In the genomic region with DNA sequence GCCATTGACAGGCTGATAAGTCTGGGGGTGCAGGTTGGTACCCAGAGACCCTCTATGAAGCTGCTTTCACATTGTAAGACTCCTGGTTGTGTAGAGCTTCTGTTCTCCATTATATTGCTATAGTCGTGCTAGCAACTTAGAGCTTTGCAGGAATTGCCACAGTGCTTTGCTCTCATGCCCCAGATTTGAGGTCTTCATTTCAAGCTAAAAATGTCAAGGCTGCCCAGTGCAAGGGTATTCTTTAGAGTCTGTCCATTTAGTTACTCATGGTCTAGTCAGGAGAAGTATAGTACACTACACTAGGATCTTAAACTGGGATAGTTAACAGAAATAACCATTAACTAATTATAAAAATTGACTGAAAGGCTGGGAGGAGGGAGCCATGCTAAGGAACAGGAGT, we compare ENCODE assay signal across 13 mouse cellular contexts.
"Had no signal": no experiment of that assay in that cellular context is flagged by ENCODE, and none has a peak within 500 bp of the region (broad histone marks: within the 10 kb centered on the region; RNA-seq: fewer than 3 reads in every experiment).

No protein-coding gene starts in this region.

- DNase-seq: lung, adult 18-20 months; lung, embryonic 14.5 days; lung, postnatal 10 days; lung, postnatal 4 days; midbrain, embryonic 14.5 days; retina, postnatal 1 day; right cerebral cortex, adult 18-20 months; right cerebral cortex, postnatal 25 days; right cerebral cortex, postnatal 4 days; spleen, adult 18-20 months; thymus, adult 2 months; thymus, postnatal 25 days; thymus, postnatal 4 days had no signal
